9 mouse cellular contexts compared by ENCODE assay signal in genomic region chrX:82948630-82949029, GRCm38 (mm10). TPM values are rescaled to one million over a fixed set of nuclear protein-coding genes. Genes with fewer than 3 reads are reported as not detected.
DNase-seq lines count a peak whose midpoint lies in the region; ATAC-seq lines count a peak whose summit lies in the region.
"Had no signal": no experiment of that assay in that cellular context is flagged by ENCODE, and none has a peak within 500 bp of the region (broad histone marks: within the 10 kb centered on the region; RNA-seq: fewer than 3 reads in every experiment).

Gene Dmd (plus strand): TSS chrX:82948870.

- H3K4me2 ChIP-seq in intestine, embryonic 14.5 days (ENCODE audit: low read length) = no peak within 1 kb of the TSS
- no peak within 1 kb of the TSS for H3K4me2 ChIP-seq in midbrain, embryonic 14.5 days (ENCODE audit: low read length)

- H3K36me3 ChIP-seq in intestine, embryonic 14.5 days (ENCODE audit: control insufficient read depth, insufficient read depth, low read length) = no peaks in the 10 kb centered on the region
- H3K36me3 ChIP-seq in midbrain, embryonic 14.5 days (ENCODE audit: control insufficient read depth, insufficient read depth, low read length) = no peaks in the 10 kb centered on the region

- 54% methylated on average over 3 of the region's 3 CpGs for WGBS in intestine, embryonic 14.5 days
- 68% methylated on average over 3 of the region's 3 CpGs for WGBS in midbrain, embryonic 14.5 days

- H3K9ac ChIP-seq in intestine, embryonic 14.5 days (ENCODE audit: low read length) = no peak within 1 kb of the TSS
- no peak within 1 kb of the TSS for H3K9ac ChIP-seq in midbrain, embryonic 14.5 days (replicated peaks; ENCODE audit: low read length)

- DNase-seq in 3134 (ENCODE audit: extremely low read depth, insufficient read length, low spot score) = peak; percentile 0
- DNase-seq in adrenal gland, postnatal 14 days = no peak
- DNase-seq in gastrocnemius, postnatal 4 days (ENCODE audit: low spot score in 2 of 2) = no peak
- DNase-seq in intestine, embryonic 14.5 days (ENCODE audit: low spot score) = no peak
- no peak for DNase-seq in midbrain, embryonic 14.5 days
- no peak for DNase-seq in spleen, postnatal 36 days (ENCODE audit: low spot score in 2 of 2)
- DNase-seq in thymus, postnatal 4 days = no peak
- DNase-seq in right cerebral cortex, postnatal 4 days = no peak

- no peaks in the 10 kb centered on the region for H3K4me1 ChIP-seq in intestine, embryonic 14.5 days (replicated peaks; ENCODE audit: control insufficient read depth, insufficient read depth, low read length)
- H3K4me1 ChIP-seq in midbrain, embryonic 14.5 days (ENCODE audit: control insufficient read depth, insufficient read depth, low read length) = no peaks in the 10 kb centered on the region

- H3K27me3 ChIP-seq in intestine, embryonic 14.5 days (replicated peaks; ENCODE audit: control insufficient read depth, insufficient read depth, low read length) = no peaks in the 10 kb centered on the region
- H3K27me3 ChIP-seq in midbrain, embryonic 14.5 days (ENCODE audit: control insufficient read depth, insufficient read depth, low read length) = no peaks in the 10 kb centered on the region

- no peak within 1 kb of the TSS for H3K27ac ChIP-seq in intestine, embryonic 14.5 days (ENCODE audit: low read depth)
- H3K27ac ChIP-seq in midbrain, embryonic 14.5 days (replicated peaks; ENCODE audit: low read depth, low read length) = no peak within 1 kb of the TSS
- H3K27ac ChIP-seq: macrophage had no signal

- H3K4me3 ChIP-seq in intestine, embryonic 14.5 days (ENCODE audit: low read depth, low read length) = no peak within 1 kb of the TSS
- H3K4me3 ChIP-seq in midbrain, embryonic 14.5 days (replicated peaks; ENCODE audit: low read depth, low read length) = no peak within 1 kb of the TSS

- no peaks in the 10 kb centered on the region for H3K9me3 ChIP-seq in intestine, embryonic 14.5 days (ENCODE audit: control insufficient read depth, low read length)
- H3K9me3 ChIP-seq in midbrain, embryonic 14.5 days (ENCODE audit: control insufficient read depth, low read length) = no peaks in the 10 kb centered on the region

- ATAC-seq in intestine, embryonic 14.5 days (replicated peaks; ENCODE audit: low FRiP score, low TSS enrichment, low read depth) = no peak
- no peak for ATAC-seq in midbrain, embryonic 14.5 days (ENCODE audit: low FRiP score, low TSS enrichment)

RNA-seq across cellular contexts. Expression of gene Dmd, which starts in this region (rescaled TPM):
- 54.4 and 55.4 TPM in 2 replicates for total RNA-seq in adrenal gland, postnatal 14 days (2021)
- 100 to 1,000 TPM; 123 to 131 TPM for total RNA-seq in gastrocnemius, postnatal 4 days (2021)
- polyA plus RNA-seq in intestine, embryonic 14.5 days (2014; fragmentation: Nextera tagmentation; extraction: Ambion mirVana) = 30.9 and 32.1 TPM in 2 replicates
- 25.7 and 29.0 TPM in 2 replicates for polyA plus RNA-seq in midbrain, embryonic 14.5 days (2014; fragmentation: Nextera tagmentation; extraction: Ambion mirVana)
